Mouse (Mus musculus) MEL (cell line): ENCODE measurements around the gene Myog.
"Not testable (repeated sequence)": the region's sequence is repeated elsewhere in the genome, so short reads cannot be mapped to it uniquely, and the experiment has no call there.

Experiments
- EP300 ChIP-seq, 2 experiments: IDR thresholded peaks; 2 replicates each; pipeline ENCODE4 v1.6.1; 2011; ENCODE audit warnings: improper control_type of control experiment in 2 of 2, low read length in 2 of 2, low read depth in 1 of 2, mild to moderate bottlenecking in 1 of 2
- GATA1 ChIP-seq: IDR thresholded peaks from 2 replicates; pipeline ENCODE4 v1.6.1; 2011; ENCODE audit warnings: low read depth, low read length, improper control_type of control experiment
- MAFK ChIP-seq: IDR thresholded peaks from 2 replicates; pipeline ENCODE4 v1.6.1; 2011; ENCODE audit warnings: low read depth, mild to moderate bottlenecking, low read length, improper control_type of control experiment, borderline replicate concordance
- MAX ChIP-seq: IDR thresholded peaks from 2 replicates; pipeline ENCODE4 v1.6.1; 2011; ENCODE audit warnings: low read length, improper control_type of control experiment
- POLR2A ChIP-seq, 2 experiments: IDR thresholded peaks; 2 replicates each; pipeline ENCODE4 v1.6.1; 2011 to 2012; ENCODE audit warnings: low read length in 2 of 2, mild to moderate bottlenecking in 2 of 2, control low read depth in 1 of 2, improper control_type of control experiment in 1 of 2, low read depth in 1 of 2, moderate library complexity in 1 of 2; ENCODE audit not compliant: control insufficient read depth in 1 of 2, insufficient read depth in 1 of 2, poor library complexity in 1 of 2
- SIN3A ChIP-seq: IDR thresholded peaks from 2 replicates; pipeline ENCODE4 v1.6.1; 2012; ENCODE audit warnings: low read length, improper control_type of control experiment, inconsistent platforms
- TAL1 ChIP-seq: IDR thresholded peaks from 2 replicates; pipeline ENCODE4 v1.6.1; 2012; ENCODE audit warnings: mild to moderate bottlenecking, inconsistent platforms, low read length, moderate library complexity, mixed read lengths
- TCF12 ChIP-seq: IDR thresholded peaks from 2 replicates; pipeline ENCODE4 v1.6.1; 2014; ENCODE audit warnings: low read depth, mild to moderate bottlenecking, inconsistent platforms, low read length, improper control_type of control experiment, moderate library complexity

- not testable (repeated sequence) for TF ChIP-seq MAX; MAFK; EP300 (IDR thresholded peaks at IDR 0.05; ENCODE audit: low read depth in 1 of 2, low read length in 2 of 2); TAL1; POLR2A (IDR thresholded peaks at IDR 0.05; ENCODE audit: control insufficient read depth in 1 of 2, insufficient read depth in 1 of 2, low read depth in 1 of 2, low read length in 2 of 2, poor library complexity in 1 of 2); SIN3A; TCF12; GATA1
These were observed 40.1 kb upstream of the Myog start for GRCm38 (mm10) chr1:134249681-134250080.
